Mouse (Mus musculus) brain, embryonic 14.5 days (tissue): ENCODE results near the gene Cyp4a10.

Experiments used
- CTCF ChIP-seq: fragments of 200-500 bp; IDR thresholded peaks from 2 replicates; pipeline ENCODE4 v1.5.1; 2012; ENCODE audit warnings: inconsistent platforms, mild to moderate bottlenecking, moderate library complexity, borderline replicate concordance; ENCODE audit not compliant: insufficient read depth, insufficient read length; ENCODE audit errors: extremely low read depth
- POLR2A ChIP-seq: fragments of 200-500 bp; IDR thresholded peaks from 2 replicates; pipeline ENCODE4 v1.6.1; 2012; ENCODE audit warnings: mild to moderate bottlenecking, inconsistent platforms, borderline replicate concordance; ENCODE audit not compliant: poor library complexity, insufficient read depth, insufficient read length, severe bottlenecking; ENCODE audit errors: extremely low read depth

- TF ChIP-seq CTCF (no peak), POLR2A (no peak)
Measured at GRCm38 (mm10) chr4:115546141-115546828, 28.2 kb downstream of the Cyp4a10 start.
